Mouse (Mus musculus) bone marrow macrophage, adult 2 months (primary cell): ENCODE measurements around the gene Dtymk.

Experiments used
- CTCF ChIP-seq: IDR thresholded peaks from 2 replicates; pipeline ENCODE4 v1.5.1; 2012; ENCODE audit warnings: low read depth, mild to moderate bottlenecking, low read length, moderate library complexity
- POLR2A ChIP-seq: IDR thresholded peaks from 2 replicates; pipeline ENCODE4 v1.6.1; 2012; ENCODE audit warnings: mild to moderate bottlenecking, low read depth, low read length, borderline replicate concordance

GRCm38 (mm10) chr1:93805221-93805951, 3.7 kb upstream of the Dtymk start:
- TF ChIP-seq CTCF, result no peak
- no peak for TF ChIP-seq POLR2A
